ENCODE assay signal across 13 mouse cellular contexts in the genomic region with DNA sequence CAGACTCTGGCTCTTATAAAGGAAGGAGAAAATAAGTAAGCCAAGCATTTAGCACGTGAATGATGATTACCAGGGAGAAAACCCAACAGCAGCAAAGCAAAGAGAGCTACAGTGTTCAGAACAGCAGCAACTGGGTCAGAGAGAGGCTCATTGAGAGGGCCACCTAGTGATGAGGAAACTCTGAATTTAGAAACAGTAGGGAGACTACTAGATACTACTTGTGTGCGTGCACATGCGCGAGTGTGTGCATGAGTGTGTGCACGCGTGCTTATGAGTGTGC. TPM values are rescaled to one million over a fixed set of nuclear protein-coding genes. Genes with fewer than 3 reads are reported as not detected.
DNase-seq lines count a peak whose midpoint lies in the region; ATAC-seq and TF ChIP-seq lines count a peak whose summit lies in the region.
"Had no signal": no experiment of that assay in that cellular context is flagged by ENCODE, and none has a peak within 500 bp of the region (broad histone marks: within the 10 kb centered on the region; RNA-seq: fewer than 3 reads in every experiment).

No protein-coding gene starts in this region.

- H3K4me3 ChIP-seq in embryonic facial prominence, embryonic 12.5 days: no peak overlapping the region
- H3K4me3 ChIP-seq in embryonic facial prominence, embryonic 10.5 days: no peak overlapping the region
- H3K4me3 ChIP-seq in left cerebral cortex, adult 2 months: peak overlapping the region; percentile 39; the same call in 1 of the 2 replicates
- H3K4me3 ChIP-seq: heart, embryonic 12.5 days had no signal

- H3K9ac ChIP-seq in embryonic facial prominence, embryonic 12.5 days: no peak overlapping the region
- H3K9ac ChIP-seq: heart, embryonic 12.5 days had no signal

- DNase-seq in embryonic facial prominence, embryonic 10.5 days (ENCODE audit: low spot score): no peak
- peak in 1 of 2 experiments; percentile 19 for DNase-seq in left cerebral cortex, adult 2 months (ENCODE audit: extremely low spot score in 1 of 2, low spot score in 2 of 2)
- DNase-seq in left cerebral cortex, postnatal 10 days (ENCODE audit: extremely low spot score in 1 of 2, low spot score in 2 of 2): no peak
- DNase-seq in brain, adult 2 months (ENCODE audit: low read depth, low spot score): peak; percentile 76
- DNase-seq in layer of hippocampus, adult 11-12 months (ENCODE audit: low spot score): peak; percentile 16
- no peak for DNase-seq in urinary bladder, postnatal 4 days (ENCODE audit: low spot score in 2 of 2)
- no peak for DNase-seq in gastrocnemius, adult 8-10 months (ENCODE audit: low spot score in 2 of 2)
- DNase-seq: gastrocnemius, adult 2 months; liver; lung, postnatal 4 days had no signal

- H3K4me2 ChIP-seq in embryonic facial prominence, embryonic 12.5 days (replicated peaks): 0 out of 2 replicates have a peak overlapping the region, but pooled peaks have one; percentile 19

- WGBS in embryonic facial prominence, embryonic 12.5 days: 85% methylated on average over 6 of the region's 6 CpGs
- WGBS in embryonic facial prominence, embryonic 10.5 days: 86% methylated on average over 6 of the region's 6 CpGs

- intact Hi-C loops in left cerebral cortex, adult 2 months (cut with DNase I): loop anchor here (1.0 to 2.0 kb wide), 3 partner anchors 165 to 430 kb away; a partner anchor contains a TSS
- intact Hi-C loops in left cerebral cortex, postnatal 10 days (cut with DNase I): loop anchor here (5.0 kb wide), 3 partner anchors 166 to 431 kb away; a partner anchor contains a TSS

- no peak overlapping the region for H3K27ac ChIP-seq in embryonic facial prominence, embryonic 12.5 days
- no peak overlapping the region for H3K27ac ChIP-seq in embryonic facial prominence, embryonic 10.5 days (replicated peaks)
- H3K27ac ChIP-seq in left cerebral cortex, adult 2 months: peak overlapping the region; percentile 88
- H3K27ac ChIP-seq: gastrocnemius, adult 2 months had no signal

- TF ChIP-seq CTCF in left cerebral cortex, adult 2 months (IDR thresholded peaks at IDR 0.05): no peak; the same call in 1 of the 2 replicates

- no peaks in the 10 kb centered on the region for H3K4me1 ChIP-seq in embryonic facial prominence, embryonic 12.5 days
- H3K4me1 ChIP-seq in embryonic facial prominence, embryonic 10.5 days: no peaks in the 10 kb centered on the region
- H3K4me1 ChIP-seq: heart, embryonic 12.5 days had no signal

- no peaks in the 10 kb centered on the region for H3K9me3 ChIP-seq in embryonic facial prominence, embryonic 12.5 days
- no peaks in the 10 kb centered on the region for H3K9me3 ChIP-seq in embryonic facial prominence, embryonic 10.5 days
- H3K9me3 ChIP-seq: heart, embryonic 12.5 days had no signal

- H3K27me3 ChIP-seq in embryonic facial prominence, embryonic 12.5 days: no peaks in the 10 kb centered on the region; the same call in 1 of the 2 replicates
- peaks cover 8% of the 10 kb centered on the region; the same call in 1 of the 2 replicates for H3K27me3 ChIP-seq in embryonic facial prominence, embryonic 10.5 days (replicated peaks; ENCODE audit: low read depth, poor library complexity, severe bottlenecking)

- ATAC-seq in embryonic facial prominence, embryonic 12.5 days (ENCODE audit: insufficient number of reproducible peaks, insufficient read depth, low FRiP score, low TSS enrichment): no peak

- no peaks in the 10 kb centered on the region for H3K36me3 ChIP-seq in embryonic facial prominence, embryonic 12.5 days
- no peaks in the 10 kb centered on the region for H3K36me3 ChIP-seq in embryonic facial prominence, embryonic 10.5 days (replicated peaks)
- H3K36me3 ChIP-seq: G1E; heart, embryonic 12.5 days had no signal

RNA-seq across cellular contexts. Expression of a gene that starts 36.8 kb away (rescaled TPM):
- 37.8 and 38.4 TPM in 2 replicates for polyA plus RNA-seq in embryonic facial prominence, embryonic 12.5 days (2016; fragmentation: Nextera tagmentation; extraction: Ambion mirVana)
- polyA plus RNA-seq in embryonic facial prominence, embryonic 10.5 days (2016; fragmentation: Nextera tagmentation; extraction: Ambion mirVana): 31.3 and 31.4 TPM in 2 replicates
- total RNA-seq in left cerebral cortex, adult 2 months (2021): 10 to 100 TPM; 16.8 to 25.6 TPM
- total RNA-seq in left cerebral cortex, postnatal 10 days (2021): 10 to 100 TPM; 17.8 to 18.7 TPM
- 10 to 100 TPM; 11.5 to 13.2 (median 11.8) TPM for total RNA-seq in gastrocnemius, adult 8-10 months (2022)
- polyA plus RNA-seq: G1E had no signal

Comparison
In these comparisons a context has a peak if more than half of its experiments do, and no peak if none do; other contexts are left out.
1. DNase-seq: peak in brain, adult 2 months (single experiment) and layer of hippocampus, adult 11-12 months (single experiment); none in embryonic facial prominence, embryonic 10.5 days (single experiment), left cerebral cortex, postnatal 10 days (0 of 2), urinary bladder, postnatal 4 days (0 of 2) and gastrocnemius, adult 8-10 months (0 of 2).